Mouse (Mus musculus): ENCODE data around the gene Ucp2. TPM values are rescaled to one million over a fixed set of nuclear protein-coding genes. Genes with fewer than 3 reads are reported as not detected.

Gene Ucp2
- polyA plus RNA-seq, 1 experiment from 2014 or later = 814 TPM

DNA sequence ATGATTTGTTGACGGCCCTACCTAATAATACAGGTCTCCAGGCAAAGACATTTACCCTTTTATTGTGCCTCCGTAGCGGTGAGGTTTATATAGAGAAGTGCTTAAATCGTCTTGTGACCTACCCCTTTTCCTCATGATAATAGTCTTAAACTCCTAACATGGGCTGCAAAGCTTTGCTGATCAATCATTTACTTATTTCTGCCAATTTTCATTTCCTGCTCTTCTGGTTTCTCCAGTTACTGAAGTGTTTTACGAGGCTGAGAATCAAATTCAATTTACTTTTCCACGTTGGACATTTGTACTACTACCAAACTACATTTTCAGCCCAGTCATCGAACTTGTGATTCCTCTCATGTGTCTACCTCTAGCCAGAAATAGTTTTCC is 44.4 kb downstream of the Ucp2 start:
- Histone ChIP-seq H3K4me1 (peaks cover 20% of the 10 kb centered on the region), H3K9me3 (replicated peaks) (no peaks in the 10 kb centered on the region), H3K27ac (peak overlapping the region; percentile 78), H3K9ac (peak overlapping the region; percentile 77), H3K4me2 (peak overlapping the region; percentile 79), H3K27me3 (replicated peaks) (0 out of 2 replicates have a peak, but pooled peaks cover 4% of the 10 kb centered on the region), H3K36me3 (peaks cover 22% of the 10 kb centered on the region), H3K4me3 (peak overlapping the region; percentile 73)
- ATAC-seq = no peak
- WGBS (ENCODE audit: insufficient replicate concordance) = 20% methylated on average over 7 of the region's 7 CpGs

GRCm38 (mm10) chr7:100539516-100539915 is 46.4 kb downstream of the Ucp2 start:
- H3K9ac ChIP-seq = no peak overlapping the region
- H3K4me3 ChIP-seq = no peak overlapping the region
- WGBS (ENCODE audit: insufficient replicate concordance) = 80% methylated on average over 9 of the region's 9 CpGs
- 0 out of 2 replicates have a peak, but pooled peaks cover 4% of the 10 kb centered on the region for H3K27me3 ChIP-seq (replicated peaks)
- H3K4me1 ChIP-seq = peaks cover 20% of the 10 kb centered on the region
- no peaks in the 10 kb centered on the region for H3K9me3 ChIP-seq (replicated peaks)
- H3K36me3 ChIP-seq = peaks cover 22% of the 10 kb centered on the region
- H3K4me2 ChIP-seq = no peak overlapping the region
- ATAC-seq = no peak
- no peak overlapping the region for H3K27ac ChIP-seq

DNA sequence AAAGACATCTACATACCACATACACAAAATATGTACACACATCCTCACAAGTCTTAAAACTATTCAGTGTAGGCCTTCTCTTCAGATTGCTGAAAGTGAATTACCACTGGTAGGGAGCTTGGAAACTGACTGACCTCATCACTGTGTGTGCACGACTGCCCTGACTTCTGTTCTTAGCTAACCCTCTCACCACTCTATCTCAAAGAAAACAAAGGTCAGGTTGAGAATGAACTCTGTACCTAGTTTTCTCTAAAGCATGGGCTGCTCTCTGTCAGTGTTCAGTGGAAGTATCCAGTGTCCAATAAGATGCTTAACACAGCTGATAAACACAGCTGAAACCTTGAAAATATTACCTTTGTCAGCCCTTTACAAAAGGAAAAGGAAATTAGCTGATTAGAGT is 51.3 kb downstream of the Ucp2 start:
- 0 out of 2 replicates have a peak, but pooled peaks cover 4% of the 10 kb centered on the region for H3K27me3 ChIP-seq (replicated peaks)
- H3K4me3 ChIP-seq = no peak overlapping the region
- no peak overlapping the region for H3K9ac ChIP-seq
- H3K36me3 ChIP-seq = peaks cover 20% of the 10 kb centered on the region
- H3K9me3 ChIP-seq (replicated peaks) = no peaks in the 10 kb centered on the region
- 50% methylated on average over 1 of the region's 1 CpGs for WGBS (ENCODE audit: insufficient replicate concordance)
- H3K27ac ChIP-seq = 0 out of 2 replicates have a peak overlapping the region, but pooled peaks have one; percentile 43
- ATAC-seq = peak; percentile 64
- H3K4me2 ChIP-seq = no peak overlapping the region
- no peaks in the 10 kb centered on the region for H3K4me1 ChIP-seq

DNA sequence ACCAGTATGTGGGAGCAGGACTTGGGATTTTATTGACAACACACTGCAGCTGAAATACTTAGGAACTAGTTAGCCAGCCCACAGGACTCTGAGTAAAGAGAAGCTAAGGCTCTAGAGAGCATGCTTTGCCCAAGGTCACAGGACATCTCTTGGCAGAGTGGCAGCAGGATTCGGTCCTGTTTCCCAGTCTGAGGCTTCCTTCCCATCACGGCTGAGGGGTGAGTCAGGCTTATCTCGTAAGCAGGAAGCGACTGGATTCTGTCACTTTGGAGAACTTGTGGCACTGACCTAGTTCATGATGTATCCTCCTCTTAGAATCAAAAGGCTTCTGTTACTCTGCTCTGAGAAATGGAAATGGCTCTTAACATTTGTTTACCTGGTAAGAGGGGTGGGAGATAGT is 54.5 kb downstream of the Ucp2 start:
- Histone ChIP-seq H3K9me3 (replicated peaks) (no peaks in the 10 kb centered on the region), H3K36me3 (peaks cover 27% of the 10 kb centered on the region; the same call in 1 of the 2 replicates), H3K27ac (no peak overlapping the region), H3K4me3 (no peak overlapping the region), H3K9ac (no peak overlapping the region), H3K27me3 (replicated peaks) (no peaks in the 10 kb centered on the region), H3K4me1 (no peaks in the 10 kb centered on the region), H3K4me2 (no peak overlapping the region)
- 43% methylated on average over 4 of the region's 4 CpGs for WGBS (ENCODE audit: insufficient replicate concordance)
- no peak for ATAC-seq

DNA sequence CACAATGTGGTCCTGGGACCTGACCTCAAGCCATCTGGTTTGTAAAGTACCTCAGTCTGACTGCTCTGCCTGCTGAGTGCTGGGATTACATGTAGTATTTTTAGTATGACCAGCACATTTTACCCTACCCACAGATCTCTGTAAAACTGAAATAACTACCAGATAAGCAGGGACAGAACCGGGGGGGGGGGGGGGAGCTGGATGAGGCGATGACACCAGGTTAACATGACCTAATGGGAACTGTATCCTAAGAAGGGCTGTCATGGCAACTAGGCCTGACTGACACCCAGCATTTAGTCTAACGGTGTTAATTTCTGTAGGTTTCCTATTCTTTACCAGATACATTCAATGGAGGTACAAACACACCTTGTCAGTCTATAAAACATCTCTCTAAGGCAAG is 56.7 kb downstream of the Ucp2 start:
- H3K4me2 ChIP-seq = no peak overlapping the region
- H3K36me3 ChIP-seq = peaks cover 27% of the 10 kb centered on the region; the same call in 1 of the 2 replicates
- no peak for ATAC-seq
- 65% methylated on average over 3 of the region's 3 CpGs for WGBS (ENCODE audit: insufficient replicate concordance)
- no peak overlapping the region for H3K4me3 ChIP-seq
- no peaks in the 10 kb centered on the region for H3K27me3 ChIP-seq (replicated peaks)
- H3K9me3 ChIP-seq (replicated peaks) = no peaks in the 10 kb centered on the region
- H3K27ac ChIP-seq = no peak overlapping the region
- no peak overlapping the region for H3K9ac ChIP-seq
- peaks cover 9% of the 10 kb centered on the region for H3K4me1 ChIP-seq

- 67% methylated on average over 5 of the region's 5 CpGs for WGBS (ENCODE audit: insufficient replicate concordance)
- H3K36me3 ChIP-seq = peaks cover 27% of the 10 kb centered on the region; the same call in 1 of the 2 replicates
- H3K4me3 ChIP-seq = no peak overlapping the region
- H3K4me1 ChIP-seq = peaks cover 16% of the 10 kb centered on the region
- H3K9me3 ChIP-seq (replicated peaks) = no peaks in the 10 kb centered on the region
- no peaks in the 10 kb centered on the region for H3K27me3 ChIP-seq (replicated peaks)
- H3K9ac ChIP-seq = no peak overlapping the region
- H3K4me2 ChIP-seq = no peak overlapping the region
- no peak for ATAC-seq
- H3K27ac ChIP-seq = no peak overlapping the region
Observed at GRCm38 (mm10) chr7:100550338-100551007, 57.3 kb downstream of the Ucp2 start.

Other genes starting within 250 kb of the Ucp2 start
- 1.8 and 2.2 TPM in 2 replicates for gene P4ha3, start 207.8 kb upstream of the Ucp2 start, polyA plus RNA-seq (2016; fragmentation: Nextera tagmentation; extraction: Ambion mirVana)
- 14.0 and 15.4 TPM in 2 replicates for gene C2cd3, start 121.1 kb upstream of the Ucp2 start, polyA plus RNA-seq (2016; fragmentation: Nextera tagmentation; extraction: Ambion mirVana)
- gene Ppme1, start 121.0 kb upstream of the Ucp2 start, polyA plus RNA-seq (2016; fragmentation: Nextera tagmentation; extraction: Ambion mirVana) = 32.5 and 33.5 TPM in 2 replicates
- gene Ucp3, start 20.3 kb upstream of the Ucp2 start, polyA plus RNA-seq (2016; fragmentation: Nextera tagmentation; extraction: Ambion mirVana) = 0.10 TPM in 1 of 2 replicates, not detected in the other
- gene Dnajb13, start 21.6 kb downstream of the Ucp2 start, polyA plus RNA-seq (2016; fragmentation: Nextera tagmentation; extraction: Ambion mirVana) = 2.5 TPM in 2 replicates
- gene Coa4, start 43.7 kb downstream of the Ucp2 start, polyA plus RNA-seq (2016; fragmentation: Nextera tagmentation; extraction: Ambion mirVana) = 15.1 and 18.1 TPM in 2 replicates
- 60.7 and 62.0 TPM in 2 replicates for gene Rab6a, start 114.1 kb downstream of the Ucp2 start, polyA plus RNA-seq (2016; fragmentation: Nextera tagmentation; extraction: Ambion mirVana)
- 53.2 and 56.3 TPM in 2 replicates for gene Mrpl48, start 115.0 kb downstream of the Ucp2 start, polyA plus RNA-seq (2016; fragmentation: Nextera tagmentation; extraction: Ambion mirVana)
- 0.26 and 0.43 TPM in 2 replicates for gene Plekhb1, start 169.1 kb downstream of the Ucp2 start, polyA plus RNA-seq (2016; fragmentation: Nextera tagmentation; extraction: Ambion mirVana)
- gene Fam168a, start 213.3 kb downstream of the Ucp2 start, polyA plus RNA-seq (2016; fragmentation: Nextera tagmentation; extraction: Ambion mirVana) = 7.1 and 8.9 TPM in 2 replicates

Data from liver, embryonic 12.5 days (tissue).